Mouse (Mus musculus): ENCODE data around the gene Leng8.

Leng8 gene

GRCm38 (mm10) chr7:4136771-4137531, at the start of gene Leng8:
TSS of gene Leng8 (plus strand) at chr7:4137039.
- DNase-seq (ENCODE audit: low spot score in 2 of 2): peak; percentile 97 to 99

DNA sequence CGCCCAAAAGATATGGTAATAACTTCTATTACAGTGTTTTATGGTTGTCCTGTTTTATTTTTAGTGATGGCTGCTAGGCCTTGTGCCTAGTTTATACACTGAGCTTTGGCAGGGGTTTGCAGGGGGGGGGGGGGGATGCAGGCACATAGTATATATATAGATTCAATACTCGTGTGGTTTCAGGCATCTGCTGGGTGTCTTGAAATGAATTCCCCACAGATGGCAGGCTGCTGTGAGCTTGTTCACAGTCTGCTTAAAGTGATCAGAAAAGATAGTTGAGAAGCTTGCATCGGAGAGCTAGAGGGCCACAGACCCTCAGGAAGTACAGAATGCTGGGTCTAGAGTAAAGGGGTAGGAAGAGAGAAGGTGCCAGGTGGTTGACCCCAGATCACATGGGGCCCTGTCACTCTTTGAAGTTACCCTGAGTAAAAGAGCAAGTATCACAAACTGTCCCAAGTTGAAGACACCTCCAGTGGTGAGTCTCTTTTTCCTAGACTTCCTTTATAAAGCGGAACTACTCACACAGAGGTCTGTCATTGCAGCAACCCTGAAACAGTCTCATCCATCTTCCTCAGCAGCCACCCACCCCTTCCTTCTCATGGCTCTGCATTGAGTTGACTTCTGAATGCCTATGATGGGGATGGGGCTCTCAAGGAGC, 49.5 kb upstream of the Leng8 start:
- peak; percentile 26 for DNase-seq (ENCODE audit: low spot score in 2 of 2)

GRCm38 (mm10) chr7:4087896-4088480, 48.9 kb upstream of the Leng8 start:
- DNase-seq (ENCODE audit: low spot score in 2 of 2): no peak

DNA sequence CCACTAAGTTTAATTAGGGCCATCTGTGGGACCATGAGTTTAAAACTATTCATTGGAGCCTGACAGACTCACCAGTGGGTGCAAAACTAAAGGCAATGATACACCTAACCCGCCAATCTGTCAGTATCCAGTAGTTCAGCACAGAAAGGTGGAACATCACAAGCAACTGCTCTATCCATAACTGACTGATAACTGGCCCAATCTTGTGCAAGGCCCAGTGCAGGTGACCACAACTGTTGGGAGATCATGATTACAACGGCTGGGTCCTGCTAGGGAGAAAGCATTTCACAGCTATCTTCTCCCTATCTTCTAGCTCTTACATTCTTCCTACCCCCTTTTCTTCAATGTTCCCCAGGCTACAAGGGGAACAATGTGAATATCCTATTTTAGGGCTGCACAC, 48.2 kb upstream of the Leng8 start:
- no peak for DNase-seq (ENCODE audit: low spot score in 2 of 2)

DNA sequence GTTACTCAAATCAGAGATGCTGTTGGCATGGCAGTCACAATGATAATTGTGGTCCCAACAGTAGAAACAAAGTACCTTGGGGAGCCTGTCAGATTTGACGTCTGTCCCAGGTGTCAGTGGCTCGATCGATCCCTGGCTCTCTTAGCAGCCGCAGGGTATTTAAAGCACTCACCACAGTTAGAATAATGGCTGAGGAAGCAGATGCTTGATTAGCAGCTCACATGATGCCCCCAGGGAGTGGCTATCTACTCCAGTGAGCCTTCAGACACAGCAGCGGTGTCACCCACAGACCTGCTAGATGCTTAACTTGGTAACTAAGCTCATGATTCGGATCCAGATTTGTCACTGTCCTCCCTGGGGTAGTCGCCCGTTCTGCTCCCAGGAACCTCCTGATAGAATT, 45.7 kb upstream of the Leng8 start:
- no peak for DNase-seq (ENCODE audit: low spot score in 2 of 2)

GRCm38 (mm10) chr7:4098301-4098700, 38.5 kb upstream of the Leng8 start:
- DNase-seq (ENCODE audit: low spot score in 2 of 2): no peak

DNA sequence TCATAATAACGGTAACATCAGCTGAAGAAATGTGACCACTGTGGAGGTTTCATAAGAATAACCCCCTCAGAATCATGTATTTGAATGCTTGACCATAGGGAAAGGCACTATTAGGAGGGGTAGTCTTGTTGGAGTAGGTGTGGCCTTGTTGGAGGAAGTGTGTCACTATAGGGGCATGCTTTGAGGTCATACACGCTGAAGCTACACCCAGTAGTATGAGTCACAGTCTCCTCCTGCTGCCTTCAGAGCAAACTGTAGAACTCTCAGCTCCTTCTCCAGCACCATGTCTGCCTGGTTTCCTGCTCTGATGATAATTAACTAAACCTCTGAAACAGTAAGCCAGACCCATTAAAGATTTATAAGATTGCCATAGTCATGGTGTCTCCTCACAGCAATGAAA, 38.0 kb upstream of the Leng8 start:
- no peak for DNase-seq (ENCODE audit: low spot score in 2 of 2)

DNA sequence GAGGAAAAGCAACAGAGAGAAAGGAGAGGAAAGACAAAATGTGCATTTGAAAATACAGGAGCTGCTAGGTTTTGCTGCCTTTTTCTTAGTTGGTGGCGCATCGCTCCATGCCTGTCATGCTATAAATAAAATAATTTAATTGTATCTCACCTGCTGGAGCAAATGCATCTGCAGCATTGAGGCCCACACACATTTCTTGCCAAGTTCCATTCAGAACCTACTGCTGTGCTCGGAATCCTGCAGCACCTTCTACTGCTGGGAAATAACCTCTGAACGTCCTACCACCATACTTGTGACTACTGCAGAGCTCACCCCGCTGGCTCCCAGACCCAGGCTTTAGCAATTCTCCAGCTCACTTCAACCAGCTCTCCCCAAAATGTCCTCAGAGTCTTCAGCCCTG, 35.7 kb upstream of the Leng8 start:
- no peak for DNase-seq (ENCODE audit: low spot score in 2 of 2)

DNA sequence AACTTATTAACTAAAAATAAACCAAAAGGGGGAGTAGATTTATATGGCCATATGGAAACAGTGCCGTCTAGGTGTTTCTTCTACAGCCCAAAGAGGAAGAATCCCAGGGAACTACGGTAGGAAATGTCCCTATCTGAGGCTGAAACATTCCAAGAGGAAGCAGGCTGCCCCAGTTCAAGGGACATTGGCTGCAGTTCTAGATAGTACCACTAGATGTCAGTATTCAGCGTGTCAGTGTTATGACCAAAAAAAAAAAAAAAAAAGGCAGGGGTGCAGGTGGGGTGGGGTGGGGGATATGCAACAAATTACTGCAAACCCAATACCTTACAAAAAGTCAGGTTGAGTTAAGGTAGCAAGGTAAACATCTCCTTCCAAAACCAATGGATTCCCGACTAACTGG, 33.4 kb upstream of the Leng8 start:
- DNase-seq (ENCODE audit: low spot score in 2 of 2): peak in 1 of 2 experiments; percentile 45

- DNase-seq (ENCODE audit: low spot score in 2 of 2): no peak
Observed at GRCm38 (mm10) chr7:4111766-4112165, 25.1 kb upstream of the Leng8 start.

GRCm38 (mm10) chr7:4117050-4117814, 19.6 kb upstream of the Leng8 start:
- DNase-seq (ENCODE audit: low spot score in 2 of 2): no peak

- peak in 1 of 2 experiments; percentile 47 for DNase-seq (ENCODE audit: low spot score in 2 of 2)
Observed at GRCm38 (mm10) chr7:4119344-4119902, 17.4 kb upstream of the Leng8 start, which contains the start of gene Ttyh1. TSS of gene Ttyh1 (plus strand) at chr7:4119408.

- no peak for DNase-seq (ENCODE audit: low spot score in 2 of 2)
Observed at GRCm38 (mm10) chr7:4119976-4120921, 16.6 kb upstream of the Leng8 start.

DNA sequence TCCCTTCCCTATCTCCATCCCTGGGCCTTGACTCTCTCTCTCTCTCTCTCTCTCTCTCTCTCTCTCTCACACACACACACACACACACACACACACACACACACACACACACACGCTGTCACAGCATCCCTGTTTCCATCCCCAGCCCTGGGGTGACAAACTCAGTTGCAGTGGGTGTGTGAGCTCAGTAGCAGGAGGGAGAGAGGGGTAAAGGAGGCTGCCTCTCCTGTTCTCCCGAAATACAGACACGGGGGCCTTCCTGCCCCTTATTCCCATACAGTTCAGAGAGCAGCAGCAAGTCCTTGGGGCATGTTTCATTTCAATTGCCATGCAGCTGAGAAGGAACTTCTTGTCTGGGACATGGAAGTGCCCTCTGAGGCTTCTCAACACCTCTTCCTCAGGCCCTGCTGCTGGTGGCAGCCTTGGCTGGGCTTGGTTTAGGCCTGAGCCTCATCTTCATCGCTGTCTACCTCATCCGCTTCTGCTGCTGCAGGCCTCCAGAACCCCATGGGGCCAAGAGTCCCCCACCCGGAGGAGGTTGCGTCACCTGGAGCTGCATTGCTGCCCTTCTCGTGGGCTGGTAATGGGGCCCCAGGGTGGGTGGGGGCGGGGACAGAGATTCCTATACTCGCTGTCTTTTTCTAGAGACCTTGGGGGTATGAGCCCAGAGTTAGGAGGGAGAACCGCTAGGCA, 14.6 kb upstream of the Leng8 start:
- DNase-seq (ENCODE audit: low spot score in 2 of 2): no peak

GRCm38 (mm10) chr7:4122783-4123182, 14.1 kb upstream of the Leng8 start:
- no peak for DNase-seq (ENCODE audit: low spot score in 2 of 2)

DNA sequence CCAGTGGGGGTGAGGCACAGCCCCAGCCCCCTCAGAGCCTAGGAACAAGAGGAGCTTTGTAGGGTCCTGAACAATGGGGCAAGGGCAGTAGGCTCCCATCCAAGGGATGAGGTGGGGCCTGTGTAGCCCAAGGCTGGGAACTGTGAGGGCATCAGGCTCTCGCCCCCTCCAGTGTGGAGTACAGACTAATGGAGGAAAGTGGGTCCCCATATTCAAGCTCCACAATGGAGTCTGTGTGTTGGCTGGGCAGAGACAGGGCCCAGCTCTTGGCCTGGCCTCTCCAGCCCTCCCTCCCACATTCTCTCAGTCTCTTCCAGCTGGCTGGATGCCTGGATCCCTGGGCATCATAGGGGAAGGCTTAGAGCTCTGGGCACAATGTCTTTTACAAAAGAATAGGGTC, 13.1 kb upstream of the Leng8 start:
- DNase-seq (ENCODE audit: low spot score in 2 of 2): no peak

GRCm38 (mm10) chr7:4124315-4124759, 12.5 kb upstream of the Leng8 start:
- DNase-seq (ENCODE audit: low spot score in 2 of 2): peak in 1 of 2 experiments; percentile 35

GRCm38 (mm10) chr7:4124856-4125255, 12.0 kb upstream of the Leng8 start:
- no peak for DNase-seq (ENCODE audit: low spot score in 2 of 2)

- no peak for DNase-seq (ENCODE audit: low spot score in 2 of 2)
Observed at GRCm38 (mm10) chr7:4125306-4125705, 11.5 kb upstream of the Leng8 start.
